Mouse (Mus musculus): ENCODE results near the gene Tbata. TPM values are rescaled to one million over a fixed set of nuclear protein-coding genes. Genes with fewer than 3 reads are reported as not detected.

The Tbata gene
- total and polyA plus RNA-seq, 3 experiments, result 0.45 TPM; not detected in 2

GRCm38 (mm10) chr10:61216163-61216562 lies 44.4 kb downstream of the Tbata start:
- no peak overlapping the region for H3K27ac ChIP-seq

DNA sequence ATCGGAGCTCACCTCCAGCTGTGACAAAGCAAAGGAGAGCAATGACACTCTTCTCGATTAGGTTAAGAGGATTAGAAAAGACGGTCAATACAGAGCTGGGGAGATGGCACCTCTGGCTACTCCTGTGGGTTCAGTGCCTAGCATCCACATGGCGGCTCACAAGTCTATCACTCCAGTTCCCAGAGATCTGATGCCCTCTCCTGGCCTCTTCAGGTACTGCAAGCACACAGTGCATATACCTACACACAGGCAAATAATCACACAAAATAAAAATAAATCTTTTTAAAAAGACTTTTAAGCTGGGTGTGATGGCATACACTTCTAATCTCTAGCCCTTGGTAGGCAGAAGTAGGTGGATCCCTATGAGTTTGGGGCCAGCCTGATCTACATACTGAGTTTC lies 47.6 kb downstream of the Tbata start:
- WGBS, result 95% methylated on average over 4 of the region's 4 CpGs
- no peak overlapping the region for H3K27ac ChIP-seq
- no peak overlapping the region for H3K4me3 ChIP-seq
- no peaks in the 10 kb centered on the region for H3K4me1 ChIP-seq (ENCODE audit: control insufficient read depth, insufficient read depth, low read length)
- intact Hi-C loops (cut with DNase I), result no loop called here
- H3K9ac ChIP-seq (ENCODE audit: low read depth, low read length), result no peak overlapping the region
- DNase-seq, result no peak
- no peaks in the 10 kb centered on the region for H3K79me2 ChIP-seq (replicated peaks; ENCODE audit: control insufficient read depth, insufficient read depth, low read length)
- no peak for TF ChIP-seq POLR2A (IDR thresholded peaks at IDR 0.05; ENCODE audit: insufficient read depth, low read depth, low read length)
- 0 out of 2 replicates have a peak, but pooled peaks have one; percentile 4 for TF ChIP-seq CTCF (IDR thresholded peaks at IDR 0.05)
- H3K27me3 ChIP-seq (ENCODE audit: control insufficient read depth, insufficient read depth, low read length), result no peaks in the 10 kb centered on the region
- no peaks in the 10 kb centered on the region for H3K36me3 ChIP-seq (ENCODE audit: control insufficient read depth, insufficient read depth, low read length)

More at GRCm38 (mm10) chr10:61216163-61216562, 44.4 kb downstream of the Tbata start:
- no peak for DNase-seq
- H3K9ac ChIP-seq (ENCODE audit: low read depth, low read length), result no peak overlapping the region
- no peaks in the 10 kb centered on the region for H3K36me3 ChIP-seq (ENCODE audit: control insufficient read depth, insufficient read depth, low read length)
- WGBS, result 44% methylated on average over 4 of the region's 4 CpGs
- H3K4me1 ChIP-seq (ENCODE audit: control insufficient read depth, insufficient read depth, low read length), result no peaks in the 10 kb centered on the region
- no peak for TF ChIP-seq CTCF (IDR thresholded peaks at IDR 0.05)
- no peaks in the 10 kb centered on the region for H3K27me3 ChIP-seq (ENCODE audit: control insufficient read depth, insufficient read depth, low read length)
- H3K79me2 ChIP-seq (replicated peaks; ENCODE audit: control insufficient read depth, insufficient read depth, low read length), result no peaks in the 10 kb centered on the region
- no peak overlapping the region for H3K4me3 ChIP-seq
- intact Hi-C loops (cut with DNase I), result no loop called here

- WGBS, result 88% methylated on average over 5 of the region's 5 CpGs
- no peak for DNase-seq
Observed at GRCm38 (mm10) chr10:61225694-61226093, 53.9 kb downstream of the Tbata start.

GRCm38 (mm10) chr10:61226784-61227396 lies 55.1 kb downstream of the Tbata start:
- DNase-seq, result no peak
- Histone ChIP-seq H3K9ac (ENCODE audit: low read depth, low read length) (no peak overlapping the region), H3K79me2 (replicated peaks; ENCODE audit: control insufficient read depth, insufficient read depth, low read length) (no peaks in the 10 kb centered on the region), H3K27me3 (ENCODE audit: control insufficient read depth, insufficient read depth, low read length) (no peaks in the 10 kb centered on the region), H3K27ac (no peak overlapping the region), H3K36me3 (ENCODE audit: control insufficient read depth, insufficient read depth, low read length) (no peaks in the 10 kb centered on the region), H3K4me1 (ENCODE audit: control insufficient read depth, insufficient read depth, low read length) (no peaks in the 10 kb centered on the region), H3K4me3 (no peak overlapping the region)
- WGBS, result 31% methylated on average over 4 of the region's 4 CpGs
- TF ChIP-seq CTCF (IDR thresholded peaks at IDR 0.05) (no peak), POLR2A (IDR thresholded peaks at IDR 0.05; ENCODE audit: insufficient read depth, low read depth, low read length) (no peak), EP300 (IDR thresholded peaks at IDR 0.05; ENCODE audit: insufficient read depth, low read depth, low read length) (no peak)
- intact Hi-C loops (cut with DNase I), result no loop called here

More at GRCm38 (mm10) chr10:61225694-61226093, 53.9 kb downstream of the Tbata start:
- H3K4me1 ChIP-seq (ENCODE audit: control insufficient read depth, insufficient read depth, low read length), result no peaks in the 10 kb centered on the region
- no peak overlapping the region for H3K9ac ChIP-seq (ENCODE audit: low read depth, low read length)
- H3K36me3 ChIP-seq (ENCODE audit: control insufficient read depth, insufficient read depth, low read length), result no peaks in the 10 kb centered on the region
- H3K27me3 ChIP-seq (ENCODE audit: control insufficient read depth, insufficient read depth, low read length), result no peaks in the 10 kb centered on the region
- TF ChIP-seq POLR2A (IDR thresholded peaks at IDR 0.05; ENCODE audit: insufficient read depth, low read depth, low read length), result no peak
- TF ChIP-seq EP300 (IDR thresholded peaks at IDR 0.05; ENCODE audit: insufficient read depth, low read depth, low read length), result no peak
- TF ChIP-seq CTCF (IDR thresholded peaks at IDR 0.05), result no peak
- H3K79me2 ChIP-seq (replicated peaks; ENCODE audit: control insufficient read depth, insufficient read depth, low read length), result no peaks in the 10 kb centered on the region
- no peak overlapping the region for H3K4me3 ChIP-seq
- H3K27ac ChIP-seq, result no peak overlapping the region
- intact Hi-C loops (cut with DNase I), result no loop called here

DNA sequence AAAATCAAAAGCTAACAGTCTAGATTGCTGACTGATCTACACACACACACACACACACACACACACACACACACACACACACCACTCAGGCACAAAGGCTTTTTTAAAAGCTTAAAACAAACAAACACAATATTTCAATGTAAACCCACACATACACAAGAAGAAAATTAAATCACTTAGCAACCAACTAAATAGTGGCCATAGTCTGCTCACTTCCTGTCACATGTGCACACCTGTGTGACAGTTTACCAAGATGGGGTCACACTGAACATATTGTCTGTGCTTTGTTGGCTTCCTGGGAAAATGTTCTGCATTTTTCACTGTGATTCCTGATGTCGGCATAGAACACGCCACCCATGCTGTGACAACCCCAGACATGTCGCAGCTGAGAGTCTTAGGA lies 60.0 kb downstream of the Tbata start:
- H3K27me3 ChIP-seq (ENCODE audit: control insufficient read depth, insufficient read depth, low read length), result no peaks in the 10 kb centered on the region
- H3K79me2 ChIP-seq (replicated peaks; ENCODE audit: control insufficient read depth, insufficient read depth, low read length), result no peaks in the 10 kb centered on the region
- intact Hi-C loops (cut with DNase I), result no loop called here
- no peaks in the 10 kb centered on the region for H3K36me3 ChIP-seq (ENCODE audit: control insufficient read depth, insufficient read depth, low read length)
- H3K27ac ChIP-seq, result no peak overlapping the region
- H3K9ac ChIP-seq (ENCODE audit: low read depth, low read length), result no peak overlapping the region
- 89% methylated on average over 3 of the region's 3 CpGs for WGBS
- DNase-seq, result no peak
- H3K4me1 ChIP-seq (ENCODE audit: control insufficient read depth, insufficient read depth, low read length), result no peaks in the 10 kb centered on the region
- TF ChIP-seq POLR2A (IDR thresholded peaks at IDR 0.05; ENCODE audit: insufficient read depth, low read depth, low read length) (no peak), CTCF (IDR thresholded peaks at IDR 0.05) (no peak)
- no peak overlapping the region for H3K4me3 ChIP-seq

GRCm38 (mm10) chr10:61232858-61233567 lies 61.3 kb downstream of the Tbata start:
- DNase-seq, result no peak
- TF ChIP-seq POLR2A (IDR thresholded peaks at IDR 0.05; ENCODE audit: insufficient read depth, low read depth, low read length) (no peak), CTCF (IDR thresholded peaks at IDR 0.05) (no peak), EP300 (IDR thresholded peaks at IDR 0.05; ENCODE audit: insufficient read depth, low read depth, low read length) (no peak)
- WGBS, result 69% methylated on average over 7 of the region's 7 CpGs
- no peak overlapping the region for H3K4me3 ChIP-seq
- H3K9ac ChIP-seq (ENCODE audit: low read depth, low read length), result no peak overlapping the region
- intact Hi-C loops (cut with DNase I), result no loop called here
- H3K27me3 ChIP-seq (ENCODE audit: control insufficient read depth, insufficient read depth, low read length), result no peaks in the 10 kb centered on the region
- H3K27ac ChIP-seq, result no peak overlapping the region
- H3K36me3 ChIP-seq (ENCODE audit: control insufficient read depth, insufficient read depth, low read length), result no peaks in the 10 kb centered on the region
- no peaks in the 10 kb centered on the region for H3K4me1 ChIP-seq (ENCODE audit: control insufficient read depth, insufficient read depth, low read length)
- H3K79me2 ChIP-seq (replicated peaks; ENCODE audit: control insufficient read depth, insufficient read depth, low read length), result no peaks in the 10 kb centered on the region
